Mouse (Mus musculus) hindbrain, postnatal 0 days (tissue): ENCODE data around the gene Tmod1. TPM values are rescaled to one million over a fixed set of nuclear protein-coding genes. Genes with fewer than 3 reads are reported as not detected.

Experiments
- ATAC-seq: fragments of 200-750 bp; cut with Nextera tagmentation; 2 replicates; pipeline ENCODE4 v1.8.0; 2017; ENCODE audit warnings: mild to moderate bottlenecking, moderate TSS enrichment, moderate library complexity
- DNase-seq: peaks from one replicate; pipeline ENCODE4 v3.0.0-alpha.2; 2015; ENCODE audit warnings: low spot score
- H3K27ac ChIP-seq: fragments of 300-500 bp; sonication (generic); 2 replicates; pipeline ENCODE4 v1.5.1; 2014; ENCODE audit warnings: mild to moderate bottlenecking
- H3K27me3 ChIP-seq: fragments of 300-500 bp; sonication (generic); 2 replicates; pipeline ENCODE4 v1.6.1; 2014; ENCODE audit warnings: low read length, mixed read lengths; ENCODE audit not compliant: insufficient read depth
- H3K36me3 ChIP-seq: fragments of 300-500 bp; sonication (generic); 2 replicates; pipeline ENCODE4 v1.6.1; 2014; ENCODE audit warnings: low read length, mixed read lengths; ENCODE audit not compliant: insufficient read depth
- H3K4me1 ChIP-seq: fragments of 300-500 bp; sonication (generic); 2 replicates; pipeline ENCODE4 v1.6.1; 2014; ENCODE audit warnings: antibody characterized with exemption, low read length, mixed read lengths; ENCODE audit not compliant: insufficient read depth
- H3K4me2 ChIP-seq: fragments of 300-500 bp; sonication (generic); 2 replicates; pipeline ENCODE4 v1.6.1; 2014; ENCODE audit warnings: low read depth, mild to moderate bottlenecking, low read length, moderate library complexity, mixed read lengths
- H3K4me3 ChIP-seq: fragments of 300-500 bp; sonication (generic); 2 replicates; pipeline ENCODE4 v1.5.1; 2014; ENCODE audit warnings: low read length
- H3K9ac ChIP-seq: fragments of 300-500 bp; sonication (generic); replicated peaks from 2 replicates; pipeline ENCODE4 v1.6.1; 2014; ENCODE audit warnings: mild to moderate bottlenecking, low read length, moderate library complexity, mixed read lengths
- H3K9me3 ChIP-seq: fragments of 300-500 bp; sonication (generic); 2 replicates; pipeline ENCODE4 v1.6.1; 2016; ENCODE audit warnings: low read length, mixed read lengths
- CTCF ChIP-seq: IDR thresholded peaks from 2 replicates; pipeline ENCODE4 v1.5.1; 2016; ENCODE audit warnings: antibody characterized with exemption, control low read depth, low read depth
- WGBS: fragments of 180-500 bp; shearing (Covaris S2); extraction: QIAGEN DNeasy Blood & Tissue Kit; methylation state at CpG from one replicate; pipeline ENCODE4 v1.1.7; 2014; 5-methylcytosine and 5-hydroxymethylcytosine counted together
- polyA plus RNA-seq: library from polyadenylated mRNA; unstranded; fragments of >200 nt; fragmentation: Nextera tagmentation; extraction: Ambion mirVana; gene quantifications from 2 replicates; pipeline ENCODE4 v1.2.1, GENCODE M21; 2015
- total RNA-seq: library from RNA; depleted of rRNA; stranded (reverse); fragments of >200 nt; gene quantifications from 2 replicates; pipeline ENCODE4 v1.2.3, GENCODE M21; 2014

Tmod1 gene
- total and polyA plus RNA-seq, 2 experiments from 2014 or later, result 1.3 to 2.3 TPM

DNA sequence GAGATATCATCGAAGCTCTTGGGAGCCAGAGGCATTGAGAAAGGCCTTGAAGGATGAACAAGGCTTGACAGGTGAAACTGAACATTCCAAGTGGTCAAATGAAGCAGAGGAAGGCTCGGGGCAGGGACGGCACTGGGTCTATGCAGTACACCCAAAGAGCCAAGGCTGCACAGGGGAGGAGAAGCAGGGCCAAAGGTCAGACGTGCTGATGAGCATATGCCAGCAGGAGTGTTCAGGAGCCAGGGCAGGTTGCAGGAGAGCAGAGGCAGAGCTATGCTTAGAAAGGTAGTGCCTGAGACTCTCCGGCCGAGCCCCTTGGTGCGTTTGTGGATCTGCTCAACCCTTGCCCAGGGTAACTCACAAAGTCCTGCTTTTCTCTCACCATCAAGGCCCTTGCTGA lies 57.8 kb downstream of the Tmod1 start:
- no peak overlapping the region for H3K27ac ChIP-seq
- no peak for TF ChIP-seq CTCF
- H3K9me3 ChIP-seq, result no peaks in the 10 kb centered on the region
- H3K27me3 ChIP-seq, result no peaks in the 10 kb centered on the region
- ATAC-seq (no peak), DNase-seq (no peak)
- H3K9ac ChIP-seq, result no peak overlapping the region
- H3K4me2 ChIP-seq, result no peak overlapping the region
- WGBS, result 90% methylated on average over 7 of the region's 7 CpGs
- no peaks in the 10 kb centered on the region for H3K36me3 ChIP-seq
- no peaks in the 10 kb centered on the region; the same call in none of the 2 replicates for H3K4me1 ChIP-seq
- H3K4me3 ChIP-seq, result no peak overlapping the region

DNA sequence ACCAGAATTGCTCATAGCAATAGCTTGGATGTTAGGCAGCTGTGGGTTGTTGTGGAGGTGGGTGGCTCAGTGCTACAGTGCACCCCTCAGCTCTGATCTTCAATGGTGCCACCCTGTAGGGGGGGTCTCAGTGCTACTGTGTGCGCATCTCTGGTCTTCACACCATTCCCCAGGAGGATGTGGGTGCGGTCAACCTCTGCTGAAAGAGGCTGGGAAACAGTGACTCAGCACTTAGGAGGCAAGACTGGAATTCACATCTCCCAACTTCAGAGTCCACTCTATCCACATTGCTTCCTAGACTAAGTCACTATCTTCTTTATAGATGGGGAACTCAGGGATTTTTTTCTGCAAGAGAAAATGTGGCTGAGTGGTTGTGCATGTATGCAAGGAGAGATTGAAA lies 58.9 kb downstream of the Tmod1 start:
- no peak overlapping the region for H3K4me3 ChIP-seq
- no peak overlapping the region for H3K4me2 ChIP-seq
- no peak overlapping the region for H3K9ac ChIP-seq
- H3K36me3 ChIP-seq, result no peaks in the 10 kb centered on the region
- TF ChIP-seq CTCF, result no peak
- H3K4me1 ChIP-seq, result no peaks in the 10 kb centered on the region; the same call in 1 of the 2 replicates
- H3K9me3 ChIP-seq, result no peaks in the 10 kb centered on the region
- 94% methylated on average over 2 of the region's 2 CpGs for WGBS
- ATAC-seq (no peak), DNase-seq (no peak)
- H3K27ac ChIP-seq, result no peak overlapping the region
- H3K27me3 ChIP-seq, result no peaks in the 10 kb centered on the region

DNA sequence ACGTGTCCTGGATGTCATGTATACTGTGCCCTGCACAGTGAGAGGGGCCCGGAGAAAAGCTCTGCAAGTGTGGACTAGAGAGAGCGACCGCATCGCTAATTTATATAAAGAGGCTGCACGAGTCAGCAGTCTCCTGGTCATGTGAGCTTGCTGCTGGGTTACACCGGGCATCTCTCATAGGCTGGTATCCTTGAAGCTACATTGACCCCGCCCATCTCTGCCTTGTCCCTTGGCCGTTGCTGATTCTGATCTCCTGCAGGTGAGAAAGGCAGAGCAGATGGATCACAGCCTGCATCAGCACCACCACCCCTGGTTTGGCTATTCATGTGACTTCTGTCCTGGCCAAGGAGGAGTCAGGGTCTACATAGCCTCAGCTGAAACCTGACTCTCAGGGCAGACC lies 60.4 kb downstream of the Tmod1 start:
- no peaks in the 10 kb centered on the region for H3K27me3 ChIP-seq
- DNase-seq, result no peak
- H3K4me2 ChIP-seq, result no peak overlapping the region
- H3K4me3 ChIP-seq, result no peak overlapping the region
- H3K27ac ChIP-seq, result no peak overlapping the region
- no peaks in the 10 kb centered on the region for H3K36me3 ChIP-seq
- H3K9me3 ChIP-seq, result no peaks in the 10 kb centered on the region
- WGBS, result 69% methylated on average over 9 of the region's 9 CpGs
- no peak overlapping the region for H3K9ac ChIP-seq
- no peak; the same call in 1 of the 2 replicates for ATAC-seq
- no peak for TF ChIP-seq CTCF
- no peaks in the 10 kb centered on the region; the same call in 1 of the 2 replicates for H3K4me1 ChIP-seq

DNA sequence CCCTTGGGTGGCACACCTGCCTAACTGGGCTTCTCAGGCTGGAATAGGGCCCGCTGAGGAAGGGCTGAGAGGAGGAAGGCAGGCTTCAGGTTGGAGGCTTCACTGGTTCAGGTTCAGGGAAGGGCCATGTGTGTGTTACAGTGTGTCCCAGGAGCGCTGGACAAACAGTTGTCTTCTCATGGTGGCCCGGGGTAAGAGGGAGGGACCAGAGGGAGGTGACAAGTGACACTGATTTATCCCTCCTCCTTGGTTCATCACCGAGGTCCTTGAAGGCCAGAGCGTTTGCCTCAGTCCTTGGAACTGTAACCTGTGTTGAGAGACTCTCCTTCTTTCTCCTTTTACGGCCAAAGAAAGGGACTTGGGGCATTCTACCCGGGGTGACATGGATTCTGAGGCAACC lies 61.8 kb downstream of the Tmod1 start:
- H3K27ac ChIP-seq, result no peak overlapping the region
- ATAC-seq (no peak), DNase-seq (no peak)
- H3K27me3 ChIP-seq, result no peaks in the 10 kb centered on the region
- H3K36me3 ChIP-seq, result no peaks in the 10 kb centered on the region
- no peak overlapping the region for H3K9ac ChIP-seq
- 74% methylated on average over 7 of the region's 7 CpGs for WGBS
- no peak for TF ChIP-seq CTCF
- H3K4me1 ChIP-seq, result no peaks in the 10 kb centered on the region; the same call in 1 of the 2 replicates
- no peaks in the 10 kb centered on the region for H3K9me3 ChIP-seq
- H3K4me2 ChIP-seq, result no peak overlapping the region
- H3K4me3 ChIP-seq, result no peak overlapping the region

DNA sequence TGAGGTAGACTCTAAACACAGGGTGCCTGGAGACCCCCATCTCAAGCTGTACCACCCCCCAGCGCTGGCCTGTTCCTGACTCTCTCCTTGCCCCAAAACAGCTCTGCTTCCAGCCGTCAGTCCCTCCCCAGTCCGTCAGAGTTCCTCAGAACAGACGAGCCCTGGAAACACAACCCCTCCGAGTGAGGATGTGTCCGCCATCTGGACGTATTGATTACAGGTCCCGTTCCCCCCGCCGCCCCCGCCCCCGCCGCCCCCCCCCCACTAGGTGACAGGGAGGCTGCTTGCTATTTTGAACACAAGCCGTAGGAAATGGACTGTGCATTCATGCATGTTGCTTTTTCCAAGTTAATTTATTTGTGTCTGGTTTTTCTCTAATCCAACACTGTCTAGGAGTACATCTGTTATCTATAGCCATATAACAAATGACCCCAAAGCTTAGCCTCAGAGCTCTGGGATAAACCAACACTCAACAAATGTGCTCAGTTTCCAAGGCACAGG lies 62.5 kb downstream of the Tmod1 start:
- DNase-seq (no peak), ATAC-seq (peak; percentile 40; the same call in 1 of the 2 replicates)
- Histone ChIP-seq H3K4me1 (no peaks in the 10 kb centered on the region; the same call in 1 of the 2 replicates), H3K27me3 (no peaks in the 10 kb centered on the region), H3K4me3 (no peak overlapping the region), H3K27ac (no peak overlapping the region), H3K36me3 (no peaks in the 10 kb centered on the region), H3K9ac (no peak overlapping the region), H3K9me3 (no peaks in the 10 kb centered on the region), H3K4me2 (no peak overlapping the region)
- WGBS, result 18% methylated on average over 14 of the region's 14 CpGs
- TF ChIP-seq CTCF, result no peak

DNA sequence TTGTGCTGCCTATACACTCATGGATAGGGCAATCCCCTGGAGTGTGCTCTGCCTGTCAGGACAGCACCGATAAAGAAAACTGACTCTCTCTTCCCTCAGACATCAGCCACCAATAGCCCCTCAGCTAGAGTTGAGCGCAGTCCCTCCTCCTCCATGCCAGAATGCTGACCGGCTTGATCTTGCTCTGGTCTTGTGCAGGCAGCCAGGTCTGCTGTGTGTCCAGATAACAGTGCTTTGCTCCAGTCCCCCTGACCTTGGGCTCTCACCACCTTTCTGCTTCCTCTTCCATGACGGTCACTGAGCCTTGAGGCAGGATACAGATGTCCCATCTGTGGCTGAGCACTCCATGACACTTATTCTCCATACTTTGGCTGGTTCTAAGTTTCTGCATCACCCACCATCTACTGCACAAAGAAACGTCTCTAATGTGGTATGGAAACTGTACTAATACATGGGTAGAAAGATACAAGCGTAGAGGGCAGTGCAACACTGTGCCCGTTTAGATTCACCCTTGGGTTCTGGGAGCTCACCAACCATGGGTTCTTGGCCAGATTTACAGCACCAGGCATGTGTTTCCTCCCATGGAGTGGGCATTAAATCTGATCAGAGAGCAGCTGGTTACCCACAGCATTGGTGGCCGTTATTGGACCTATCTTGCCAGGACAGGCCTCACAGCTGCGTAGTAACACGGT lies 63.5 kb downstream of the Tmod1 start:
- TF ChIP-seq CTCF, result no peak
- no peak overlapping the region for H3K4me3 ChIP-seq
- ATAC-seq (no peak), DNase-seq (no peak)
- no peaks in the 10 kb centered on the region; the same call in 1 of the 2 replicates for H3K4me1 ChIP-seq
- H3K9me3 ChIP-seq, result no peaks in the 10 kb centered on the region
- H3K9ac ChIP-seq, result no peak overlapping the region
- no peak overlapping the region for H3K27ac ChIP-seq
- H3K4me2 ChIP-seq, result no peak overlapping the region
- H3K27me3 ChIP-seq, result no peaks in the 10 kb centered on the region
- WGBS, result 83% methylated on average over 10 of the region's 10 CpGs
- no peaks in the 10 kb centered on the region for H3K36me3 ChIP-seq

DNA sequence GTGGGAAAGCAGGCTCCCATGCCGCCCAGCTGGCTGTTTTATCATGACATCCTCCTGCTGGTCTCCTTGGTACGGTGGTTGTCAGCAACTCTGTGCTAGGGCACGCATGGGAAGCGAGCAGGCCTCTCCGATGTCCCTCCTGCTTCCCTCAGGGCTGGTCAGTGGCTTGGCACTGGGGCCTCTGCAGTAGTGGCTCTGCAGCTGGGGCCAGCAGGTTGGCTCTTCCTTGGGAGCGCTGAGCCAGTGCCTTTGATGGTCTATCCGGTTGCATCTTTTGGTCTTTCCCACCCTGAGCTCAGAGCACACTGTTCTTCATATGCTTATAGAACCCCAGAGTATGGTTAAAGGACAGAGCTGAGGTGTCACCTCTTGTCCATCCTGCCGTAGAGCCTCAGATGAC lies 71.3 kb downstream of the Tmod1 start:
- no peaks in the 10 kb centered on the region for H3K9me3 ChIP-seq
- no peak for TF ChIP-seq CTCF
- ATAC-seq (no peak), DNase-seq (no peak)
- H3K9ac ChIP-seq, result no peak overlapping the region
- no peak overlapping the region for H3K4me2 ChIP-seq
- H3K4me1 ChIP-seq, result no peaks in the 10 kb centered on the region
- no peak overlapping the region for H3K4me3 ChIP-seq
- no peaks in the 10 kb centered on the region for H3K27me3 ChIP-seq
- 91% methylated on average over 8 of the region's 8 CpGs for WGBS
- H3K36me3 ChIP-seq, result peaks cover 7% of the 10 kb centered on the region
- H3K27ac ChIP-seq, result no peak overlapping the region
